Mouse (Mus musculus): ENCODE measurements around the gene Pde11a.

GRCm38 (mm10) chr2:75999636-76000035 is 338.9 kb downstream of the Pde11a start:
- TF ChIP-seq CTCF (IDR thresholded peaks at IDR 0.05; ENCODE audit: insufficient read depth, low read depth, low read length) (no peak), POLR2A (IDR thresholded peaks at IDR 0.05; ENCODE audit: insufficient read depth, low read depth, low read length) (no peak)

All from olfactory bulb, adult 2 months (tissue).